Mouse (Mus musculus): ENCODE measurements at regions not wholly inside any gene's neighbourhood (a gene's known extent, or its start where the extent isn't known, plus 50 kb on each side); places are given as distances from the start of the nearest gene placed in this dataset.

DNA sequence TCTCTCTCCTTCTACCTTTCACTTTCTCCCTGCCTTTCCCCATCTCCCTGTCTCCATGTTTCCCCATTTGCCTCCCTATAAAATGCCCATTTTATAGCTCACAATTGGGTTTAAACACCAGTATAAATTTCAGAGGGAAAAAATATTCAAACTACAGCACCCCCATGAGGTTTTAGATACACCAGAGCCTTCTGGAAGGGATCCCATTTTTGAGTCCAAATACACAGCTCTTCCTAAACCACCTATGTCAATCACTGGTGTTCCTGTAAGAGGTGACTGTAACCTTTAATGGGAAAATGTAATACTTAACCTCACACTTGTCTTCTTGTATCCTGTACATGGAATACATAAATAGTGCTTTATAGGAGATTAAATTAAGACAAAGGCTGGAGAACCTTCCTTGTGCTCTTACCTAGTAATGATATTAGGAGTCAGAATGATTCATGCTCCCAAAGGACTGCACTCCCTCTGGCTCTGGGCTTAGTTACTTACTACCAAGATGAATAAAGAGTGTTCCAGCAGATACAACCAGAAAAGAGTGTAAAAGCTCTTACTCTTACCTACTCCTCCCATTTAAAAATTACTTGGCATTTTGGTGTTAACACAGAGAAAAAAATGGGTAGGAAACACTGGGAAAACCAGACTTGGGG lies 538.7 kb upstream of the Cdh11 start:
- no peak for TF ChIP-seq CTCF (IDR thresholded peaks at IDR 0.05; ENCODE audit: extremely low read depth, insufficient read depth, low read length)
- no peak for TF ChIP-seq POLR2A (IDR thresholded peaks at IDR 0.05; ENCODE audit: extremely low read depth, insufficient read depth, low read length)
